Mouse (Mus musculus): ENCODE measurements around the gene Ppp1r21. TPM values are rescaled to one million over a fixed set of nuclear protein-coding genes. Genes with fewer than 3 reads are reported as not detected.

The Ppp1r21 gene
- polyA plus RNA-seq (2016; fragmentation: Nextera tagmentation; extraction: Ambion mirVana): 21.4 and 22.9 TPM in 2 replicates

- Histone ChIP-seq H3K36me3 (no peaks in the 10 kb centered on the region), H3K4me2 (replicated peaks) (peak within 1 kb of the TSS; percentile 69), H3K27me3 (no peaks in the 10 kb centered on the region), H3K27ac (peak within 1 kb of the TSS; percentile 72), H3K9me3 (no peaks in the 10 kb centered on the region), H3K4me3 (peak within 1 kb of the TSS; percentile 70), H3K4me1 (peaks cover 6% of the 10 kb centered on the region; the same call in 1 of the 2 replicates), H3K9ac (peak within 1 kb of the TSS; percentile 70)
- 8% methylated on average over 41 of the region's 49 CpGs for WGBS
- ATAC-seq (ENCODE audit: insufficient number of reproducible peaks, insufficient read depth, low FRiP score, low TSS enrichment): peak; percentile 95
These were observed at the start of gene Ppp1r21 for GRCm38 (mm10) chr17:88529519-88530235. Gene Ppp1r21 (plus strand): TSS chr17:88530118.

GRCm38 (mm10) chr17:88480369-88480768 is 49.5 kb upstream of the Ppp1r21 start:
- no peak overlapping the region for H3K27ac ChIP-seq
- 85% methylated on average over 10 of the region's 10 CpGs for WGBS
- no peaks in the 10 kb centered on the region for H3K9me3 ChIP-seq
- H3K36me3 ChIP-seq: no peaks in the 10 kb centered on the region
- H3K9ac ChIP-seq: no peak overlapping the region
- no peaks in the 10 kb centered on the region for H3K27me3 ChIP-seq
- no peaks in the 10 kb centered on the region for H3K4me1 ChIP-seq
- H3K4me3 ChIP-seq: no peak overlapping the region
- ATAC-seq (ENCODE audit: insufficient number of reproducible peaks, insufficient read depth, low FRiP score, low TSS enrichment): no peak
- no peak overlapping the region for H3K4me2 ChIP-seq (replicated peaks)

GRCm38 (mm10) chr17:88481062-88481461 is 48.9 kb upstream of the Ppp1r21 start:
- H3K36me3 ChIP-seq: no peaks in the 10 kb centered on the region
- WGBS: 77% methylated on average over 2 of the region's 2 CpGs
- H3K9me3 ChIP-seq: no peaks in the 10 kb centered on the region
- no peak overlapping the region for H3K27ac ChIP-seq
- no peak for ATAC-seq (ENCODE audit: insufficient number of reproducible peaks, insufficient read depth, low FRiP score, low TSS enrichment)
- H3K27me3 ChIP-seq: no peaks in the 10 kb centered on the region
- no peak overlapping the region for H3K4me2 ChIP-seq (replicated peaks)
- no peak overlapping the region for H3K4me3 ChIP-seq
- H3K4me1 ChIP-seq: no peaks in the 10 kb centered on the region
- H3K9ac ChIP-seq: no peak overlapping the region

GRCm38 (mm10) chr17:88481587-88481986 is 48.3 kb upstream of the Ppp1r21 start:
- no peak overlapping the region for H3K27ac ChIP-seq
- 93% methylated on average over 3 of the region's 3 CpGs for WGBS
- H3K27me3 ChIP-seq: no peaks in the 10 kb centered on the region
- H3K4me3 ChIP-seq: no peak overlapping the region
- ATAC-seq (ENCODE audit: insufficient number of reproducible peaks, insufficient read depth, low FRiP score, low TSS enrichment): no peak
- no peaks in the 10 kb centered on the region for H3K36me3 ChIP-seq
- H3K4me1 ChIP-seq: no peaks in the 10 kb centered on the region
- no peaks in the 10 kb centered on the region for H3K9me3 ChIP-seq
- H3K9ac ChIP-seq: no peak overlapping the region
- H3K4me2 ChIP-seq (replicated peaks): no peak overlapping the region

- 93% methylated on average over 11 of the region's 11 CpGs for WGBS
- Histone ChIP-seq H3K36me3 (no peaks in the 10 kb centered on the region), H3K4me2 (replicated peaks) (no peak overlapping the region), H3K27ac (no peak overlapping the region), H3K9me3 (no peaks in the 10 kb centered on the region), H3K4me3 (no peak overlapping the region), H3K27me3 (no peaks in the 10 kb centered on the region), H3K4me1 (no peaks in the 10 kb centered on the region), H3K9ac (no peak overlapping the region)
- ATAC-seq (ENCODE audit: insufficient number of reproducible peaks, insufficient read depth, low FRiP score, low TSS enrichment): no peak
These were observed 45.4 kb upstream of the Ppp1r21 start for GRCm38 (mm10) chr17:88484539-88484938.

GRCm38 (mm10) chr17:88484951-88485350 is 45.0 kb upstream of the Ppp1r21 start:
- Histone ChIP-seq H3K4me3 (no peak overlapping the region), H3K27me3 (no peaks in the 10 kb centered on the region)
- WGBS: 74% methylated on average over 1 of the region's 1 CpGs

GRCm38 (mm10) chr17:88490546-88490945 is 39.4 kb upstream of the Ppp1r21 start:
- ATAC-seq (ENCODE audit: insufficient number of reproducible peaks, insufficient read depth, low FRiP score, low TSS enrichment): no peak
- no peak overlapping the region for H3K4me3 ChIP-seq
- H3K27me3 ChIP-seq: no peaks in the 10 kb centered on the region
- H3K4me1 ChIP-seq: peaks cover 11% of the 10 kb centered on the region; the same call in 1 of the 2 replicates
- no peak overlapping the region for H3K9ac ChIP-seq
- H3K4me2 ChIP-seq (replicated peaks): no peak overlapping the region
- H3K27ac ChIP-seq: no peak overlapping the region
- 89% methylated on average over 10 of the region's 10 CpGs for WGBS
- no peaks in the 10 kb centered on the region for H3K9me3 ChIP-seq
- peaks cover 14% of the 10 kb centered on the region; the same call in 1 of the 2 replicates for H3K36me3 ChIP-seq

More at GRCm38 (mm10) chr17:88484951-88485350, 45.0 kb upstream of the Ppp1r21 start:
- Histone ChIP-seq H3K36me3 (no peaks in the 10 kb centered on the region), H3K9ac (no peak overlapping the region), H3K9me3 (no peaks in the 10 kb centered on the region), H3K4me1 (no peaks in the 10 kb centered on the region), H3K4me2 (replicated peaks) (no peak overlapping the region), H3K27ac (no peak overlapping the region)
- no peak for ATAC-seq (ENCODE audit: insufficient number of reproducible peaks, insufficient read depth, low FRiP score, low TSS enrichment)

GRCm38 (mm10) chr17:88491366-88492106 is 38.4 kb upstream of the Ppp1r21 start:
- 95% methylated on average over 13 of the region's 13 CpGs for WGBS
- H3K36me3 ChIP-seq: peaks cover 14% of the 10 kb centered on the region; the same call in 1 of the 2 replicates
- ATAC-seq (ENCODE audit: insufficient number of reproducible peaks, insufficient read depth, low FRiP score, low TSS enrichment): no peak

GRCm38 (mm10) chr17:88492107-88492460 is 37.8 kb upstream of the Ppp1r21 start:
- no peak overlapping the region for H3K27ac ChIP-seq
- H3K27me3 ChIP-seq: no peaks in the 10 kb centered on the region
- H3K4me2 ChIP-seq (replicated peaks): no peak overlapping the region
- H3K4me1 ChIP-seq: peaks cover 11% of the 10 kb centered on the region; the same call in 1 of the 2 replicates
- no peak for ATAC-seq (ENCODE audit: insufficient number of reproducible peaks, insufficient read depth, low FRiP score, low TSS enrichment)
- no peak overlapping the region for H3K9ac ChIP-seq
- WGBS: 96% methylated on average over 5 of the region's 5 CpGs
- H3K4me3 ChIP-seq: no peak overlapping the region
- no peaks in the 10 kb centered on the region for H3K9me3 ChIP-seq
- peaks cover 14% of the 10 kb centered on the region; the same call in 1 of the 2 replicates for H3K36me3 ChIP-seq

More at GRCm38 (mm10) chr17:88491366-88492106, 38.4 kb upstream of the Ppp1r21 start:
- no peak overlapping the region for H3K27ac ChIP-seq
- no peaks in the 10 kb centered on the region for H3K9me3 ChIP-seq
- H3K27me3 ChIP-seq: no peaks in the 10 kb centered on the region
- no peak overlapping the region for H3K9ac ChIP-seq
- H3K4me2 ChIP-seq (replicated peaks): no peak overlapping the region
- H3K4me1 ChIP-seq: peaks cover 11% of the 10 kb centered on the region; the same call in 1 of the 2 replicates
- no peak overlapping the region for H3K4me3 ChIP-seq

- H3K4me2 ChIP-seq (replicated peaks): no peak overlapping the region
- 75% methylated on average over 9 of the region's 9 CpGs for WGBS
- peaks cover 11% of the 10 kb centered on the region; the same call in 1 of the 2 replicates for H3K4me1 ChIP-seq
- ATAC-seq (ENCODE audit: insufficient number of reproducible peaks, insufficient read depth, low FRiP score, low TSS enrichment): no peak
- H3K9me3 ChIP-seq: no peaks in the 10 kb centered on the region
- no peaks in the 10 kb centered on the region for H3K27me3 ChIP-seq
- H3K9ac ChIP-seq: no peak overlapping the region
- H3K36me3 ChIP-seq: peaks cover 14% of the 10 kb centered on the region; the same call in 1 of the 2 replicates
- no peak overlapping the region for H3K4me3 ChIP-seq
- H3K27ac ChIP-seq: no peak overlapping the region
These were observed 36.4 kb upstream of the Ppp1r21 start for GRCm38 (mm10) chr17:88493551-88493950.

- Histone ChIP-seq H3K27me3 (no peaks in the 10 kb centered on the region), H3K36me3 (peaks cover 14% of the 10 kb centered on the region; the same call in 1 of the 2 replicates), H3K4me3 (no peak overlapping the region), H3K9me3 (no peaks in the 10 kb centered on the region), H3K27ac (no peak overlapping the region), H3K9ac (no peak overlapping the region), H3K4me2 (replicated peaks) (no peak overlapping the region), H3K4me1 (peaks cover 11% of the 10 kb centered on the region; the same call in 1 of the 2 replicates)
- ATAC-seq (ENCODE audit: insufficient number of reproducible peaks, insufficient read depth, low FRiP score, low TSS enrichment): 0 out of 2 replicates have a peak, but pooled peaks have one; percentile 50
- whole genome bisulfite sequencing: 58% methylated on average over 14 of the region's 14 CpGs
These were observed 35.7 kb upstream of the Ppp1r21 start for GRCm38 (mm10) chr17:88494121-88494771.
